Mouse (Mus musculus): ENCODE data around the gene Ankrd39.

DNA sequence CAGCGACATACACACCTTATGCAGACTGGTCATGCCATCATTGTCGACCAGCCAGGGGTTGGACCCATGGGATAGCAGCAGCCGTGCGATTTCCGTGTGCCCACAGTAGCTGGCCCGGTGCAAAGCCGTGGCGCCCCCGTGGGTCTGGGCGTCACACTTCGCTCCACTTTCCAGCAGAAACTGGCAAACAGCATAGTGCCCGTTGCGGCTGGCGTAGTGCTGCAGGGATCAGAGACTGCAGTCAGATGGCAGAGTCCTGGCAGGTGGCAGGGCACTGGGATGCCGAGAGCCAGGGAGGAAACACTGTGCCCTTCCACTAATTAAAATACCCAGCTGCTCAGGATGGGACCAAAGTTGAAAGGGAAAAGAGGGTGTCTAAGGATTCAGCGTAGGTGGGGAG lies 5.4 kb downstream of the Ankrd39 start:
- TF ChIP-seq POLR2A (IDR thresholded peaks at IDR 0.05; ENCODE audit: low read depth, low read length), result no peak
- TF ChIP-seq CTCF (IDR thresholded peaks at IDR 0.05; ENCODE audit: extremely low read depth, insufficient read length, insufficient replicate concordance, low read depth, low read length), result no peak

All from small intestine, adult 2 months (tissue).